Mouse (Mus musculus) spleen, postnatal 4 days (tissue): Measurements from ENCODE around the gene RPS10-NUDT3.
A peak's percentile ranks its signal among the peaks of the same experiment; 100 is the strongest.

ENCODE experiments used
- DNase-seq, 2 experiments: peaks; one replicate each; pipeline ENCODE4 v3.0.0; 2022; ENCODE audit warnings: low spot score in 2 of 2

The RPS10-NUDT3 gene

DNA sequence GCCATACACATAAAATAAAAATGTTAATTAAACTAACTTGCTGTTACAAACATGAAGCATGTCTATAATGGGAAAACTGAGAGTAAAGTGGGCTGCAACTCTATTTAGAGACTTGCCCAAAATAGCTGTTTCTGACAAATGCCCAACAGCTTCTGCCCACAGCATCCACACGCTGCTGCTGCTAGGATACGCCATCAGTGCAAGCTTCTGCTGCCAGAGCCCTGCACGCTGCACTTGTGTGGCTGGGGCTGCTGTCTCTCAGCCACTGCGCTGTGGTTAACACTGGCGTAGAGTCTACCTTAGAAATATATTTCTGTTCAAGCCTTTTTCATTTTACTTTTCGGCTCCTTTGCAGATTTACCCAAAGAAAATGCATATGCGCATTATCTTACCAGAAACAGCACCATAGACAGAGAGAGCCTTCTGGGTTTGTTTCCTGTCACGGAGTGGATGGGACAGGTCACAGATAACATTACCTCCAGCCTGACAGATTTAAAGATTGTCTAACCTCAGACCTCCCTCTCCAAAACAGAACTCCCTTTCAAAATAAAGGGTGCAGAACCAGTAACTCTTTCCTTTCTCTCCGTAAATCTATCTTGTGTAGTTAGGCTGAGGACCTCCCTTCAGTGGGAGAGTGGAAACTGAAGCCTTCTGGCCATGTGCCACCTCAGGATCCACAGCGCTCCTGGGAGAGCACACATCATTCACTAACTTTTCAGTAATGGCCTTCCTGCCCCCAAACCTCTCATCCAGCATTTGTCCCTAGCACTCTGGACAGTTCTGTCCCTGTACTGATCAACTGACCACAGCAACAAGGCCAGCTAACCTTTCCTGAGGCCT, 24.1 kb downstream of the RPS10-NUDT3 start:
- no peak for DNase-seq

DNA sequence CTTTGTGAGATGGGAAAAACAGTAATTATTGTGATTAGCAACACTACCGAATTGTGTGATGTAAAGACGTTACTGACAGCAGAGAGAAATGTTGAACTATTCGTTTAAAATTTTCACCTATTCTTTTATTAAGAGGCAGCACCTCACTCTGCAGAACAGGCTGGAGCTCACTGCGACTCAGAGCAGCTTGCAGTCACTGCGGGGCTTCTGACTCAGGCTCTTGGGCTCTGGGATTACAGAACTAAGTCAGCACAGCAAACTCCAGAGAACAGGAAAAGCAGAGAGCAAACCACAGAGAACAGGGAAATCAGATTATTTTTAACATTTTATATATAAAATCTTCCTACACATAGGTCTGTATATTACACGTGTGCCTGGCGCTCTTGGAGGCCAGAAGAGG, 25.4 kb downstream of the RPS10-NUDT3 start:
- DNase-seq = no peak

DNA sequence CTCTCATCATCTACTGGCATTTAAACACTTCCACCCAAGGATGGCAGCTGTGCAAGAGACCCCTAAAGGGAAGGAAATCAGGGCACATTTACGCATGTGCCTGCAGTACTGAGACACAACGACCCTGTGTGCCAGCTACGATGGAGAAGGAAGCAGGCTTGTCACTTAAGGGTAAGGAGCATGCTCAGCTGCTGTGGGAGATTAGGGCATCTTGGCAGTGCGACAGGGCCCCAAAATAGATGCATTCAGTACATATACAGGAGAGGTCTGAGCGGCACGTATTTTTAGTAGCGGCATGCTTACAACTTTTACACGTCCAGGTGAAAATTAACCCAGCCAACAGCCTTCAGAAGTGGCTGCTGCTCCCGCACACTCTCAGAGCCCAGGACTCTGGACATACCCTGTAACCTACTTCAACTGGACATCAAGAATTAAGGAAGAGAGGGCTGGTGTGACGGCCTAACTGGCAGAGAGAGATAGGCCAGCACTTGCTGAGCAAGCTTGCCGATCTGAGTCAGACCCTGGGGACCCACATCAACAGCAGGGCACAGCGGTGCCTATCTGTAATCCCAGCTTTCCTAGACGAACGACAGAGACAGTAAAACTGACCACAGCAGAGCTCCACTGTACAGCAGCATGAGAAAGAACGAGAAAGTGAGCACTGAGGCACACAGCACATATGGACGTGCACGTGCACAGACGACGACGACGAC, 31.3 kb downstream of the RPS10-NUDT3 start:
- peak in 1 of 2 experiments; percentile 45 for DNase-seq

DNA sequence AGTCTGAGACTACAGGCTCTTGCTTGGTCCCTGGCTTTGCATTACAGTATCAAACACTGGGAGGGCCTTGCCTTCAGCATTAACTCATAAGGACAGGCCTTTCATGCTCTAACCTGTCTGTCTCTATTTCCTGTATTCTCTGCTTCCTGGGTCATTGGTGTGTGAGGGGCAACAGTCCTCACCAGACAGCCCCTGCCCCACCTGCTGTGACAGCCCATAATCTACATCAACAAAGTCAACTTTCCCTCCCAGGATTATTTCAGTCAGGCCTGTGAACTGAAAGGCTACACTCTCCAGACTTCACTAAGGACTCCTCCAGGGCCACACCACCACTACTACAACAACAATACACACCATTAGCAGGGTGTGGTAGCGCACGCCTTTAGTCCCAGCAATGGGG, 32.0 kb downstream of the RPS10-NUDT3 start:
- DNase-seq = no peak

DNA sequence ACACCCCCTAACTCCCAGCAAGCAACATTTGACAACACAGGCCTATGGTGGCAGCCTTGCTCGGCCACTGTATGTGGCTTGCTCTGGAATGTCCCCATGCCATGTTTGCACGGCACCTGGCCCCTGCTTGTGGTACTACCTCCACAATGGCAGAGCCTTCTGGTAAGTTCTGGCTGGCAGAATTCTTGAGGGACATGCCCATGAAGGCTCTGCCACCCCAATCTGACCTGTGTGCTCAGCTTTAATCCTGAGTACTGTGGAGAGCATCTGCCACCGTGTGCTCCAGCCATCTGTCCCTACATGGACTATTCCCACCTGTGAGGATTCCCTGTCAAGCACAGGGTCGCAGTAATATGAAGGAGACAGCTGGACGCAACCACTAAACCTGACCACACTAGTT, 34.2 kb downstream of the RPS10-NUDT3 start:
- DNase-seq = no peak

DNA sequence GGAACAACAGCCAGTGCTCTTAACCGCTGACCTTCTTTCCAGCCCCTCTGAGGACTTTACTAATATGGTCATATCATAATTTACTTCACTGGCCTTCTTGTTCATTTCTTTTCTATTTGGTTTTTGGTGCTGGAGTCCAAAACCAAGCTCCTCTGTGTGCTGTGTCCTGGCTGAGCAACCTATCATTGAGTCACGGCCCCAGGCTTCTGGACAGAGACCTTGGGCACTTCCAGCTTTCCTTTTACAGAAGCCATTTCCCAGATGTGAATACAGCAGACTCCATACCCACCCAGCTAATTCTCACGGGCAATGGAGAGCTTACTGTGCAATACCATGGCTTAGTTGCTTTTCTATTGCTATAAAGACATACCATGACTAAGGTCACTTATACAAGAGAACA, 34.7 kb downstream of the RPS10-NUDT3 start:
- DNase-seq = no peak

DNA sequence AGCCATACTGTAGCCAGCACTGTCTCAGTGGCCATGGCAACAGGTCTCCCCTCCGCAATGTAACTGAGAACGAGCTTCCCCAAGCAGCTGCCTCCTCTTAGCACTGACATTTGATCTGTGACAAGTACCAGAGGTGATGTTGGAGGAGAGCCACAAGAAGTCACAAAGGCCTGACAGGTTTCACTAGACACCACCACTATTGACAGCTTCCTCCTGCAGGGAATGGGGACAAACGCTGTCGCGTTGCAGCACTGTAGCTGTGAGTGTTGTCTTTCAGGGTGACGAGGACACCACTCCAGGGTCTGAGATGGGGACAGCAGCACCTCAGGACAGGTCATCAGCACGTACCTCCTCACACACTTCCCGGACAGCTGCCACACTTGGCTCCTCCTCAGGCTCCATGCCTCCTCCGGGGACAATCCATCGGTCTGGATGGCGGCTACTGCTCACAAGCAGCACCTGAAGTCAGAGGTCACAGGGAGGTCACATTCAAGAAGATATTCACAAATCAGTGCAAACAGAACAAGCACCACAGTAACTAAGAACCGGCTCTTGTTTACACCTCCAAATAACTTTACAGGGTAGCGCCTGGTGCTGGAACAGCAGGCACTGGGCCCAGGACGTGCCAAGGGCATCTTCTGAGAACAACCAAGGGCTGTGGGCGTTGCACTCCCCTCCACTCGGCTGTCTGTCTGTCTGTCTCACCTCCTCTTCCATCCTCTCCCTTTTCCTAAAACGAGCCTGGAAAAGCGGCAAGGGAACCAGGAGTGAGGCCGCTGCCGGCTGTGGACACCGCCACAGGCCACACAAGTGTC, 38.4 kb downstream of the RPS10-NUDT3 start:
- no peak for DNase-seq

DNA sequence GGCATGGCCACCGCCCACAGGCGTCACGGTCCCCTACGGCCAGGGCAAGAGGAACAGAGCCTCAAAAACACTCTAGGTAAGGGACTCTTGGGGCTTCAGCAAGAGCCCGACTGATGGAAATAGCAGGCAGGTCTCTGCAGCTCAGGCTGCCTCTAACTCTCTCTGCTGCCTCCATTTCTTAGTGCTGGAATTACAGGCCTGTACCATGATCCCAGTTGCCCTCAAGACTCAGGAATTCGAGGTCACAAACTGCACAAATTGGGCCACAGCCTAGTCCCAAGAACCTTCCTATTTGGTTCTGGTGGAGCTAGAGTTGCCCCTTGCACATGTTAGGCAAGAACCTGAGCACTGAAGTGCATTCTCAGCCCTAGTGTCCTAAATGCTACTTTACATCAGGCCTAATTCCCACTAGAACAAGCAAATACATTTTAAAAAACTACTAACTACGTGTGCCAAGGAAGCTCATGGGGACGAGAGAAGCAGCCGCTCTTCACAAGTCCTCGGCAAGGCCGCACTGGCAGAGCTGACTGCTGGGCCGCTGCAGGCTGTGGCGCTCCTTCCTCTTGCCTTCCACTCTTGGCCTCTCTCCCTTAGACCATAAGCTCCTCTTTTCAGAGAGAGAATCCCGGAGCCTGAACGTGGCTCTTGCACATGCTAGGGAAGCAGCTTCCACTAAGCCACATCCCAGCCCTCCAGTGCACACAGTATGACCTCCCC, 39.2 kb downstream of the RPS10-NUDT3 start:
- no peak for DNase-seq

DNA sequence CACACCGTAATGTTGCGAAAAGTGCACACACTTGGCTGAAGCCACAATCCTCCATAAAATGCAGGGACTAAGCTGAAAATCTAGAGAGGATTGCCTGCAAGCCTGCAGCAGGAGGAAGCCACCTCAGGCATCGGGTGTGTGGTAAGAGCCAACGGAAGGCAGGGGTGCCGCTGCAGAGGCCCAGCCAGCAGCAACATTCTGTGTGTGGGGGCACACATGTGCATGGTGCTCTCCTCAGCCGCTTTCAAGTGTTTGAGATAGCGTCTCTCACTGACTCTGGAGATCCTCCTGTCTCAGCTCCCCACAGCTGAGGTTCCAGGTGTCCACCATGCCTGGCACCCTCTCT, 42.5 kb downstream of the RPS10-NUDT3 start:
- DNase-seq = no peak

DNA sequence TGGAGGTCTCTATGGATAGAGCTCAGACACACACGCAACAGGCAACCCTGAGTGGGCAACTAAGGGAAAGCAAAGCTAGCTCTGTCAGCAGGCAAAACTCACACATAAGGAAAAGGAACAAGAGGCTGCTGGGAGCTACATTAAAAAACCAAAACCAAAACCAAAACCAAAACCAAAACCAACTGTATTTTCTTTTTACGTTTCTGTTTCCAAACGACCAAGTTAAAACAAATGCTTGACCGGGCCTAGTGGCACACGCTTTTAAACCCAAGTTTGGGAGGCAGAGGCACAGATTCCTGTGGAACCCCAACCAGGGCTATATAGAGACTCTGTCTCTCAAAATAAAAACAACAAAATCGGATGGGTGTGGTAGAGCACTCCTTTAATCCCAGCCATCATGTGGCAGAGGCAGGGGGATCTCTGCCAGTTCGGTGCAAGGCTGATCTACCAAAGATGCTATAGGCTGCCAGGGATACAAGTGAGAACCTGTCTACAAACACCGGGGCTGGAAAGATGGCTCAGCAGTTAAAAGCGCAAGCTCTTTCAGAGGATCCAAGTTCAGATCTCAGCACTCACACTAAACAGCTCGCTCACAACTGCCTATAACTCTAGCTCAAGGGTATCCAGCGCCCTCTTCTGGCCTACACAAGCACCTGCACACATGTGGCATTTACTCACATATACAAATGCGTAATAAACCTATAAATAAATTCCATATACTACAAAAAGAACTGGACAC, 43.0 kb downstream of the RPS10-NUDT3 start:
- DNase-seq = no peak

DNA sequence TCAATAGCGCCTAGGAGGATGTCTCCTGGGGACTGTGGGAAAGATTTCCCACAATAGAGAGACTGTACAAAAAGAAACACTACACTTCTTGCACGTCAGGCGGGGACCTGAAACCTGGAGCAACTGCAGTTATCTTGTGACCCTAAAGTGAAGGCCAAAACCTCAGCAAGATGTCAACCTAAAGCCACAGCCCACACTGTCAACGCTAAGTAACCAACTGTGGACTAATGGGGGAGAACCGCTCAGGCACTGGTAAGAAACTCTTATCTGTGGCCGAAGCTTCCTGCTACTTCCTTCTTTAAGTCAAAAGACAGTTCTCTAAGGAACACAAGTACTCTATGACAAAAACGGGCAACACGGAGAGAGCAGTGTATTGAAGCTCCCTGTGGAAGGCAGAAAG, 46.8 kb downstream of the RPS10-NUDT3 start:
- no peak for DNase-seq

DNA sequence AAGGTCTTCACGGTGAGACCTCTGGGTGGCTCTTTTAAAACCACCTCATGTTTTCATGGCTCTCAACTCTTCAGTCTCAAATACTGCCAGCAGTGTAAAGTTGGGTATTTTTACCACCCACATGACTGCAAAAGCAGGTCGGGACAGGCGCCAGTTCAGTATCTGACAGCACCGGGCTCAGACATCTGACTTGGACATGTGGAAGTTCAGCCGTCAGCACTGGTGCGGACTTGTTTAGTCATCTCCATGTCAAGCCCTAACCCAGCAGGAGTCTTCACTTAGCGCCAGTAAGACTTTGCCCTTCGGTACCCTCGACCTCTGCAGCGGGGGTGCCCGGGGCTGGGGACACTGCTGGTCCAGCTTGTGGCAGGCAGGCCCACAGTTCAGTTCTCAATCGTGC, 47.8 kb downstream of the RPS10-NUDT3 start:
- DNase-seq = no peak

DNA sequence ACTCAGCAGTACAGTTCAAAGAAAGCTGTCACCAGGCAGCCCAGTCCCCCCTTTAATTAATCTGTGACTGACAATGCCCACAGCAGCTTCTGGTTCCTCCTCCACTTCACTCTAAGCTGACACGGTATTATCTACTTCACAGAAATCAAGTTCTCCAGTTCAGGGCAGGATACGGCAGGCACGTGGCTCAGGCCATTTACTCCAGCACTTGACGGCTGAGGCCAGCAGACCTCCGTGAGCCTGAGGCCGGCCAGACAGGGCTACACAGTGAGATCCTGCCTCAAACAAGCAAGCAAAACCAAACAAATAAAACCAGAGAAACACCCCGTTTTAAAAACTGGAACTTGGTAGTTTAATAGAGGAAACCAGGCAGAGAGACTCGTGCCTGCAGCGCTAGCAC, 48.4 kb downstream of the RPS10-NUDT3 start:
- no peak for DNase-seq

DNA sequence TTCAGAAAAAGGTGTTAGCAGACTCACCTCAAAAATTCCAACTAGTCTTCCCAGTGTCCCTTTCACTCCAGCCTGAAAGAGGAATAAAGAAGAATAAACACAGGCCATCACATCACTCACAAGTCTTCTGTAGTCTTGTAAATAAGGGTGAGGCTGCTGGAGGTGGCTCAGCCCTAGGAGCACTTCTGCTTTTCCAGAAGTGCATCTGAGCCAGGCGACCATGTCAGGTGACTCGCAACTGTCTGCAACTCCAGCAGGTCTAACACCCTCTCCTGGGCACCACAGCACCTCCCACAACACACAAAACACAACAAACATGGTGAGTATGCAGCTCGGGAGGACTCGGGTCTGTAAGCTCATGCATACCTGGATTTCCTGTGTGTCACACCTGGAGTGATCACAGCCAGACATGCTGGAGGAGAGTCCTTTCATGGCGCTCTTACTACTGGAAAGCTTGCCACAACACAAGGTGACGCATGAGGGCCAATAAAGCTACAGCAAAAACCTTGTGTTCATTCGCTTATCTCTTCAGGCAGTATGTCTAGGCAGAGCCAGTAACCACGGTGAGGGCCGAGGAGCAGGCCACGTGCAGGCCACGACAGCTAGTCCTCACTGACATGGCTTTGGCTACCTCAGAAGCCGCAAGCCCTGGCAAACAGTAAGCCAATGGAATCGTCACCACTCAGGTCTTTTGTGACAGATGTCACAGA, 51.7 kb downstream of the RPS10-NUDT3 start:
- DNase-seq = no peak

DNA sequence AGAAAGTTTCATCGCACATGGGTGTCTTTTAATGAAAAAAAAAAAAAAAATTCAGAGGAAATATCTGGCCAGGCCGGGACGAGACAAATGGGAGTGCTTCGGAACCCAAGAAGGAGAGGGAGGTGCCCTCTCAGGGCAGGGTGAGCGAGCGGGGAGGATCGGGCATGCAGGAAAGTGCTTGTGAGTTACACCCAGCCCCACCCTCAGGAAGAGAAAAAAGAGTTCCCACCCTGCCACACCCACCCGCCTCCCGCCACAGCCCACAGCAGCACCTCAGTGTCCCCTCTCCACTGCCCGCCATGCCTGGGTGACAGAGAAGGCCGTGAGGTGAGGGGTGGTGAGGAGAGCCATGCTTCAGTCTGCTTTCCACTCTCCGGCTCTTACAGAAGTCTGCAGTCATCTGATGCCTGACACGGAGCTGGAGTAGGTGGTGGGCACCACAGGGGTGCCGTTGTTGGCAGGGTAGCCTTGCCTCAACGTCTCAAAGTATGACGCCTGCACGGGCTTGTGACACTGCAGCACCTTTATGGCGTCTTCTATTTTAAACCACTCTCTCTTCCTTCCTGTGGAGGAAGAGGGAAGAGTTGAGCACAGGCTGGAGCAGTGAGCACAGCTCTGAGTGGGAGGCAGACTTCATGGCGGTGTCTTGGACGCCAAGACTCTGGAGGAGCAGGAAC, 54.5 kb downstream of the RPS10-NUDT3 start:
- no peak for DNase-seq

DNA sequence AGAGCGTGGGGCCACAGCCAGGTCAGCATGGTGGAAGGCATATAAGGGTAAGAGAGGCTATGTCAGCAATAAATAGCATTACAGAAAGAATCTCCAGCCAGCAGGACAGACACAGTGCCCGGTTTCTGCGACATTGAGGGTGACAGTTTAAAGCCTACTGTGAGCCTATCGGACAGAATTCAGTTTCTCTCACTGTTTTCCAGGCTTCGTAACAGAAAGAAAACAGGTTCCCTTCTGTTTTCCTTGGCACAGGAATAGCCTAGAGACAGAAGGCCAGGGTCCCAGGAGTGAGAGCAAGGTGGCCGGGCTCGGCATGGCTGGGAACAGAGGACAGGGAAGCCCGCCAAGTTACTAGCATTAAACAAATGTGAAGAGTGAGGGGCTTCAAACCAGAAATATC, 55.2 kb downstream of the RPS10-NUDT3 start:
- DNase-seq = no peak

DNA sequence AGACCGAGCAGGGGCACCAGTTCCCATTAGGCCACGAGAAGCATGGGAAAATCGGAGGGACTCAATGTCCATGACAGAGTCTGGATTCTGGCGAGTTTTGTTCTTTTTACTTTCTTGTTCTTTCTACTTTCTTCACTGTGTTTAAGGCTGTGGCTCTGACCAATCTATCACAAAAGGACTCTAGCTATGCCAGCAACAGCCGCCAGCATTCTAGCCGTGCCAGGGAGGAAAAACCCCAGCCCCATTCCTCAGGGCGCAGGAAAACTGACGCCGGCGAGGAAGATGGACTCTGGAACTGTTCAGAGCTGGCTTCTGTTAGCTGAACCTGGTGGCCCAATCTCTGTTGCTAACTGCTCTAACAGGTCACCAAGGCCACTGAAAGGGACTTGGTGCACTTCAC, 56.5 kb downstream of the RPS10-NUDT3 start:
- no peak for DNase-seq

DNA sequence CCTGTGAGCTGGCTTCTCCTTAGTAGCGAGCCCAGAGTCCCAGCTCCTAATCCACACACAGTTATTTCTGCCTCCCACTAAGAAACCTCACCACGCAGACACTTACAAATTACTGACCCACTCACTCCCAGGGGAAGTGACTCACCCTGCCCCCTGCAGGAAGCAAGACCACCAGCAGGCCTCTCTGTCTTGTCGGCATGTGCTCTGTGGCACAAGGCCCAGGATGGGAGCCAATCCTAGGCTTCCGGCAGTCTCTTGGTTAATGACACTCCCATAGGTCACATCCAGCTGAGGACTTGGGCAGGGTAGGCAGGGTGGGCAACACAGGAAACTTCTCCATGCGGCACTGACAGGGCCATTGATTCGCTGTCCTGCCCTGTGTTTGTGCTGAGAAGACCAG, 57.6 kb downstream of the RPS10-NUDT3 start:
- DNase-seq = no peak

DNA sequence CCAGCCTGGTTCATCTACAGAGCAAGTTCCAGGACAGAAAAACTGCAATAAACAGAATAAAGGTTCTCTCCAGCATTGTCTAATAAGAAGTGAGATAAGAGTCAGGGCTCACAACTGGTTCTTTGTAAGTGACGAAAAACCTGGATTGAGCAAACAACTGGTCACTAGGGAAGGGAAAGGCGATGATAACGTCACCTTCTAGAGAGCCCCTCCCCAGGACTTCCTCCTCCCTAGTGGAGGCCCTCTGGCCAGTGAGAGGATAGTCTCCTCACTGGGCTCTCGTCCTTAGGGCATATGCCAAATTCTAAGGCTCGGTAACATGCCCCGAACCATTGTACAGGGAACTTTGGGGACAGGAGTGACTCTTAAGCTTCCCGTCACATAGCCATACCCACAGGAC, 59.0 kb downstream of the RPS10-NUDT3 start:
- no peak for DNase-seq
